Mouse (Mus musculus): ENCODE data around the gene Tpgs1. TPM values are rescaled to one million over a fixed set of nuclear protein-coding genes. Genes with fewer than 3 reads are reported as not detected.

The Tpgs1 gene
- polyA plus RNA-seq, 1 experiment from 2014 or later = 79.6 TPM

- 26% methylated on average over 6 of the region's 6 CpGs for WGBS
- Histone ChIP-seq H3K27me3 (replicated peaks) (no peaks in the 10 kb centered on the region), H3K27ac (no peak overlapping the region), H3K36me3 (peaks cover 14% of the 10 kb centered on the region), H3K4me2 (replicated peaks) (peak overlapping the region; percentile 93), H3K4me3 (no peak overlapping the region), H3K4me1 (peaks cover 27% of the 10 kb centered on the region), H3K9ac (0 out of 2 replicates have a peak overlapping the region, but pooled peaks have one; percentile 86), H3K9me3 (no peaks in the 10 kb centered on the region)
- no peak for ATAC-seq (ENCODE audit: low FRiP score, low read depth)
Observed at GRCm38 (mm10) chr10:79671396-79672087, 2.4 kb downstream of the Tpgs1 start.

GRCm38 (mm10) chr10:79672088-79672455, 2.9 kb downstream of the Tpgs1 start:
- WGBS = 46% methylated on average over 3 of the region's 3 CpGs
- H3K4me1 ChIP-seq = peaks cover 27% of the 10 kb centered on the region
- no peak overlapping the region for H3K27ac ChIP-seq
- H3K9ac ChIP-seq = no peak overlapping the region
- H3K36me3 ChIP-seq = peaks cover 17% of the 10 kb centered on the region
- no peak overlapping the region for H3K4me3 ChIP-seq
- H3K4me2 ChIP-seq (replicated peaks) = no peak overlapping the region; the same call in 1 of the 2 replicates
- H3K27me3 ChIP-seq (replicated peaks) = no peaks in the 10 kb centered on the region
- H3K9me3 ChIP-seq = no peaks in the 10 kb centered on the region
- ATAC-seq (ENCODE audit: low FRiP score, low read depth) = no peak

- Histone ChIP-seq H3K27me3 (replicated peaks) (no peaks in the 10 kb centered on the region), H3K27ac (no peak overlapping the region), H3K4me1 (peaks cover 27% of the 10 kb centered on the region), H3K4me3 (no peak overlapping the region), H3K9me3 (no peaks in the 10 kb centered on the region), H3K9ac (no peak overlapping the region), H3K4me2 (replicated peaks) (no peak overlapping the region), H3K36me3 (peaks cover 17% of the 10 kb centered on the region)
- WGBS = 89% methylated on average over 3 of the region's 3 CpGs
- no peak for ATAC-seq (ENCODE audit: low FRiP score, low read depth)
Observed at GRCm38 (mm10) chr10:79673054-79673453, 3.9 kb downstream of the Tpgs1 start.

- Histone ChIP-seq H3K4me2 (replicated peaks) (no peak overlapping the region), H3K9ac (no peak overlapping the region), H3K4me3 (no peak overlapping the region), H3K27ac (no peak overlapping the region), H3K4me1 (peaks cover 18% of the 10 kb centered on the region), H3K27me3 (replicated peaks) (no peaks in the 10 kb centered on the region), H3K36me3 (peaks cover 17% of the 10 kb centered on the region), H3K9me3 (no peaks in the 10 kb centered on the region)
- WGBS = 60% methylated on average over 44 of the region's 44 CpGs
- no peak for ATAC-seq (ENCODE audit: low FRiP score, low read depth)
Observed at GRCm38 (mm10) chr10:79675346-79676035, 6.3 kb downstream of the Tpgs1 start.

GRCm38 (mm10) chr10:79680606-79681495, 11.7 kb downstream of the Tpgs1 start:
- no peaks in the 10 kb centered on the region for H3K27me3 ChIP-seq (replicated peaks)
- ATAC-seq (ENCODE audit: low FRiP score, low read depth) = peak; percentile 26
- WGBS = 38% methylated on average over 11 of the region's 11 CpGs

GRCm38 (mm10) chr10:79681591-79682245, 12.5 kb downstream of the Tpgs1 start, which contains the start of gene Cdc34:
Gene Cdc34 (plus strand): TSS chr10:79682195.
- H3K4me1 ChIP-seq = peaks cover 25% of the 10 kb centered on the region
- H3K9ac ChIP-seq = peak within 1 kb of the TSS; percentile 76
- H3K27me3 ChIP-seq (replicated peaks) = no peaks in the 10 kb centered on the region
- peak within 1 kb of the TSS; percentile 92 for H3K4me2 ChIP-seq (replicated peaks)
- peak within 1 kb of the TSS; percentile 74 for H3K4me3 ChIP-seq
- under 1% methylated on average over 75 of the region's 84 CpGs for WGBS
- H3K9me3 ChIP-seq = no peaks in the 10 kb centered on the region
- peak within 1 kb of the TSS; percentile 80 for H3K27ac ChIP-seq
- peaks cover 26% of the 10 kb centered on the region for H3K36me3 ChIP-seq
- peak; percentile 91 for ATAC-seq (ENCODE audit: low FRiP score, low read depth)

More at GRCm38 (mm10) chr10:79680606-79681495, 11.7 kb downstream of the Tpgs1 start:
- peak overlapping the region; percentile 74 for H3K4me3 ChIP-seq
- H3K4me1 ChIP-seq = peaks cover 25% of the 10 kb centered on the region
- H3K9me3 ChIP-seq = no peaks in the 10 kb centered on the region
- H3K36me3 ChIP-seq = peaks cover 23% of the 10 kb centered on the region
- H3K9ac ChIP-seq = peak overlapping the region; percentile 51
- peak overlapping the region; percentile 80 for H3K27ac ChIP-seq
- peak overlapping the region; percentile 92 for H3K4me2 ChIP-seq (replicated peaks)

GRCm38 (mm10) chr10:79682551-79682915, 13.4 kb downstream of the Tpgs1 start:
- 0% methylated on average over 10 of the region's 10 CpGs for WGBS
- ATAC-seq (ENCODE audit: low FRiP score, low read depth) = no peak; the same call in 1 of the 2 replicates

GRCm38 (mm10) chr10:79682916-79683582, 13.9 kb downstream of the Tpgs1 start:
- Histone ChIP-seq H3K27ac (no peak overlapping the region), H3K27me3 (replicated peaks) (no peaks in the 10 kb centered on the region), H3K9me3 (no peaks in the 10 kb centered on the region), H3K36me3 (peaks cover 38% of the 10 kb centered on the region), H3K4me1 (peaks cover 25% of the 10 kb centered on the region), H3K4me2 (replicated peaks) (peak overlapping the region; percentile 92), H3K9ac (peak overlapping the region; percentile 76), H3K4me3 (peak overlapping the region; percentile 74)
- WGBS = 8% methylated on average over 10 of the region's 10 CpGs
- ATAC-seq (ENCODE audit: low FRiP score, low read depth) = no peak

More at GRCm38 (mm10) chr10:79682551-79682915, 13.4 kb downstream of the Tpgs1 start:
- peak overlapping the region; percentile 80; the same call in 1 of the 2 replicates for H3K27ac ChIP-seq
- H3K4me2 ChIP-seq (replicated peaks) = peak overlapping the region; percentile 92
- H3K9ac ChIP-seq = peak overlapping the region; percentile 76
- H3K4me1 ChIP-seq = peaks cover 25% of the 10 kb centered on the region
- peak overlapping the region; percentile 74 for H3K4me3 ChIP-seq
- H3K27me3 ChIP-seq (replicated peaks) = no peaks in the 10 kb centered on the region
- peaks cover 33% of the 10 kb centered on the region for H3K36me3 ChIP-seq
- H3K9me3 ChIP-seq = no peaks in the 10 kb centered on the region

- Histone ChIP-seq H3K9me3 (no peaks in the 10 kb centered on the region), H3K9ac (peak overlapping the region; percentile 76; the same call in 1 of the 2 replicates), H3K36me3 (peaks cover 48% of the 10 kb centered on the region), H3K4me1 (peaks cover 25% of the 10 kb centered on the region), H3K27me3 (replicated peaks) (no peaks in the 10 kb centered on the region), H3K4me3 (no peak overlapping the region), H3K27ac (no peak overlapping the region), H3K4me2 (replicated peaks) (peak overlapping the region; percentile 92)
- 94% methylated on average over 6 of the region's 6 CpGs for WGBS
- no peak for ATAC-seq (ENCODE audit: low FRiP score, low read depth)
Observed at GRCm38 (mm10) chr10:79683726-79684640, 14.8 kb downstream of the Tpgs1 start.

- H3K9me3 ChIP-seq = no peaks in the 10 kb centered on the region
- peaks cover 25% of the 10 kb centered on the region for H3K4me1 ChIP-seq
- no peak overlapping the region for H3K4me3 ChIP-seq
- no peak overlapping the region for H3K4me2 ChIP-seq (replicated peaks)
- no peak overlapping the region for H3K9ac ChIP-seq
- no peaks in the 10 kb centered on the region for H3K27me3 ChIP-seq (replicated peaks)
- ATAC-seq (ENCODE audit: low FRiP score, low read depth) = no peak
- WGBS = 95% methylated on average over 25 of the region's 25 CpGs
- no peak overlapping the region for H3K27ac ChIP-seq
- peaks cover 52% of the 10 kb centered on the region for H3K36me3 ChIP-seq
Observed at GRCm38 (mm10) chr10:79684770-79685600, 15.8 kb downstream of the Tpgs1 start.
